Comparison of ENCODE assay signal across 9 mouse cellular contexts in the genomic region with DNA sequence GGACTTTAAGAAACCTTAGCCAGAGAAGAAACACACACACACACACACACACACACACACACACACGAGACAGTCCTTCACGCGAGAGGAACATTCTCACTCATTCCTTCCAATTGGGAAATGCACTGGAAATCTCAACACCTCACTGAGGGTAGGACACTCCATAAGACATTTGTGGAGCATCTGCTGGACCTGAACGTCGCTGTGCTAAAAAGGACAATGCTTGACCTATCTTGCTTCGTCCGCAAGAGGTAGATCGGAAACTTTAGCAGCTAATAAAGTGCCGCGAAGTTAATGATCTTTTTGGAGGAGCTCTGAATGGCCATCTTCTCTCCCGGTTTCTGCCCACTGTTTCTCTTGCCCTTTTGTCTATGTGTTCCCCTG. TPM values are rescaled to one million over a fixed set of nuclear protein-coding genes. Genes with fewer than 3 reads are reported as not detected.
DNase-seq lines count a peak whose midpoint lies in the region; ATAC-seq lines count a peak whose summit lies in the region.
"Had no signal": no experiment of that assay in that cellular context is flagged by ENCODE, and none has a peak within 500 bp of the region (broad histone marks: within the 10 kb centered on the region; RNA-seq: fewer than 3 reads in every experiment).

No protein-coding gene starts in this region.

- 47% methylated on average over 11 of the region's 11 CpGs for WGBS in embryonic facial prominence, embryonic 15.5 days
- WGBS in limb, embryonic 12.5 days, result 54% methylated on average over 11 of the region's 11 CpGs

- H3K4me2 ChIP-seq in embryonic facial prominence, embryonic 15.5 days (replicated peaks), result peak overlapping the region; percentile 82; the same call in 1 of the 2 replicates
- H3K4me2 ChIP-seq in limb, embryonic 12.5 days, result peak overlapping the region; percentile 95

- no peak for ATAC-seq in embryonic facial prominence, embryonic 15.5 days (ENCODE audit: insufficient number of reproducible peaks, low FRiP score, low TSS enrichment, low read depth)
- no peak for ATAC-seq in limb, embryonic 12.5 days (ENCODE audit: insufficient number of reproducible peaks, insufficient read depth, low FRiP score, low TSS enrichment, low read depth)
- ATAC-seq in erythroblast, adult 5-6 weeks (replicated peaks; ENCODE audit: low FRiP score, poor library complexity, severe bottlenecking), result no peak

- no peak overlapping the region for H3K27ac ChIP-seq in embryonic facial prominence, embryonic 15.5 days (replicated peaks)
- no peak overlapping the region for H3K27ac ChIP-seq in limb, embryonic 12.5 days

- no peaks in the 10 kb centered on the region for H3K36me3 ChIP-seq in embryonic facial prominence, embryonic 15.5 days
- H3K36me3 ChIP-seq in limb, embryonic 12.5 days, result no peaks in the 10 kb centered on the region

- no peaks in the 10 kb centered on the region for H3K9me3 ChIP-seq in embryonic facial prominence, embryonic 15.5 days (replicated peaks)
- no peaks in the 10 kb centered on the region for H3K9me3 ChIP-seq in limb, embryonic 12.5 days

- H3K9ac ChIP-seq in embryonic facial prominence, embryonic 15.5 days, result no peak overlapping the region
- H3K9ac ChIP-seq in limb, embryonic 12.5 days (replicated peaks), result no peak overlapping the region

- H3K27me3 ChIP-seq in embryonic facial prominence, embryonic 15.5 days, result peaks cover 18% of the 10 kb centered on the region
- peaks cover 41% of the 10 kb centered on the region for H3K27me3 ChIP-seq in limb, embryonic 12.5 days

- H3K4me1 ChIP-seq in embryonic facial prominence, embryonic 15.5 days, result peaks cover 12% of the 10 kb centered on the region
- peaks cover 16% of the 10 kb centered on the region for H3K4me1 ChIP-seq in limb, embryonic 12.5 days (replicated peaks)

- peak overlapping the region; percentile 47 for H3K4me3 ChIP-seq in embryonic facial prominence, embryonic 15.5 days (replicated peaks)
- H3K4me3 ChIP-seq in limb, embryonic 12.5 days (replicated peaks), result peak overlapping the region; percentile 55

- DNase-seq in embryo, embryonic 10.5 days (ENCODE audit: low spot score), result peak; percentile 7
- no peak for DNase-seq in embryo, embryonic 10 days (ENCODE audit: low spot score)
- peak; percentile 67 for DNase-seq in A20 (ENCODE audit: low read depth, low spot score)
- DNase-seq in adrenal gland, postnatal 36 days, result no peak
- no peak for DNase-seq in heart, adult 9 months (ENCODE audit: low spot score in 2 of 2)

RNA-seq across cellular contexts. Expression of a gene that starts 1.7 kb away (rescaled TPM):
- 1.5 and 1.7 TPM in 2 replicates for polyA plus RNA-seq in embryonic facial prominence, embryonic 15.5 days (2015; fragmentation: Nextera tagmentation; extraction: Ambion mirVana)
- 0.18 and 0.36 TPM in 2 replicates for polyA plus RNA-seq in limb, embryonic 12.5 days (2016; fragmentation: Nextera tagmentation; extraction: Ambion mirVana)
- total RNA-seq in erythroblast, adult 5-6 weeks (2015; ENCODE audit: low replicate concordance), result not detected in 2 replicates
- total RNA-seq in erythroblast, adult 5-6 weeks (2017; ENCODE audit: low replicate concordance), result not detected in 2 replicates
- not detected for total RNA-seq in adrenal gland, postnatal 36 days (2021)
- total RNA-seq: megakaryocyte-erythroid progenitor cell, adult 5-6 weeks had no signal

RNA-seq across cellular contexts. Expression of a gene that starts 12.3 kb away (rescaled TPM):
- 16.5 and 18.4 TPM in 2 replicates for polyA plus RNA-seq in embryonic facial prominence, embryonic 15.5 days (2015; fragmentation: Nextera tagmentation; extraction: Ambion mirVana)
- polyA plus RNA-seq in limb, embryonic 12.5 days (2016; fragmentation: Nextera tagmentation; extraction: Ambion mirVana), result 29.7 and 31.7 TPM in 2 replicates
- 5.4 and 6.3 TPM in 2 replicates for total RNA-seq in erythroblast, adult 5-6 weeks (2015; ENCODE audit: low replicate concordance)
- 3.6 and 9.9 TPM in 2 replicates for total RNA-seq in erythroblast, adult 5-6 weeks (2017; ENCODE audit: low replicate concordance)
- 10 to 100 TPM; 14.6 to 16.2 TPM for total RNA-seq in adrenal gland, postnatal 36 days (2021)

RNA-seq across cellular contexts. Expression of a gene that starts 28.4 kb away (rescaled TPM):
- polyA plus RNA-seq in embryonic facial prominence, embryonic 15.5 days (2015; fragmentation: Nextera tagmentation; extraction: Ambion mirVana), result 170 TPM in 2 replicates
- 210 and 217 TPM in 2 replicates for polyA plus RNA-seq in limb, embryonic 12.5 days (2016; fragmentation: Nextera tagmentation; extraction: Ambion mirVana)
- total RNA-seq in erythroblast, adult 5-6 weeks (2015; ENCODE audit: low replicate concordance), result 7.3 and 13.3 TPM in 2 replicates
- total RNA-seq in erythroblast, adult 5-6 weeks (2017; ENCODE audit: low replicate concordance), result 18.2 and 27.0 TPM in 2 replicates
- 100 to 1,000 TPM; 122 to 125 TPM for total RNA-seq in adrenal gland, postnatal 36 days (2021)

Comparison
In these comparisons a context has a peak if more than half of its experiments do, and no peak if none do; other contexts are left out.
1. DNase-seq: peak in embryo, embryonic 10.5 days (single experiment) and A20 (single experiment); none in embryo, embryonic 10 days (single experiment), adrenal gland, postnatal 36 days (0 of 2) and heart, adult 9 months (0 of 2).
2. RNA of a gene that starts 28.4 kb away (total RNA-seq): 122 to 125 TPM in adrenal gland, postnatal 36 days; 7.3 to 27.0 TPM in erythroblast, adult 5-6 weeks; every median in the first group is over 4 times any median in the second.